Mouse (Mus musculus): ENCODE data around the gene Foxa1. TPM values are rescaled to one million over a fixed set of nuclear protein-coding genes. Genes with fewer than 3 reads are reported as not detected.
A peak's percentile ranks its signal among the peaks of the same experiment; 100 is the strongest.

Gene Foxa1
- polyA plus RNA-seq, 1 experiment from 2014 or later = 2.1 TPM

DNA sequence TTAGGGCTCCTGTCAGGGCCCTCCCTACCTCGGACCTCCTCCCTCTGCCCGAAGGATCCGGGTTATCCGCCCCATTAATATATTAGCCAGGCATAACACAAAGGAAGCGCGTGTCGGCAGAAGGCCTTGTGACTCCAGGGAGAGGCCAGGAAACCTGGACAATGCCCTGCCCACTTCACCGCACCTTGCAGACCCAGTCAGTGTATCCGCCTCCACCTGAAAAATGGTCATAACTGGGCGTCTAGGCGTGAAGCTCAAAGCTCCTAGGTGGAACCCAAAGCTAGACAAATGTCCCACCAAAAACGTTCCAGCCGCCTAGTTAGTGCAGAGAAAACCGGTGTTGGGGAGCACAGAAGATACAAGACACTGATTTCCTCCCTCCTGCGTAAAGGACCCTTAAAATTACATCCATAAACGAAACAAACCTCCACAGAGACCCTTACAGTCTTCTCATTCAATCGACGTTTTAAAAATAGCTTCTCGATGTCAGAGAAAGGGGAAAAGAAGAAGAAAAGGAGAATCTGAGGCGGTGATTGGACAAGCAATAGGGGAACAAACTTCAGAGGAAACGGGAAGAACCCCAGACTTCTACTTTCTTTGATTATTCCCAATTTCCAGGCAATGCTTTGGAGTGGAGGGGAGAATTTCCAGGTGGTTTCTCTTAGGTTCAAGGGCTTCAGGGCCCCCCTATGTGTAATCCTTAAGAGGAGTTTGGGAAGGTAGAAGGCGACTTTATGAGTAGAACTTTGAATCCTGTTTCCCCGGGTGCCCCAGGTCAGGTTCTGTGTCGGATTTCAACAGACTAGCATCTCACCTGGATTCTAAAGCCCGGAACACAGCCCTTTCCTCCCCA is 10.4 kb downstream of the Foxa1 start:
- H3K4me1 ChIP-seq (replicated peaks; ENCODE audit: control insufficient read depth, insufficient read depth, low read length) = peaks cover 3% of the 10 kb centered on the region
- H3K9ac ChIP-seq (ENCODE audit: low read depth, low read length) = no peak overlapping the region

GRCm38 (mm10) chr12:57534879-57535611 is 11.7 kb downstream of the Foxa1 start:
- Histone ChIP-seq H3K9ac (ENCODE audit: low read depth, low read length) (no peak overlapping the region), H3K4me2 (replicated peaks; ENCODE audit: low read depth, low read length) (peak overlapping the region; percentile 47), H3K9me3 (ENCODE audit: control insufficient read depth, low read length) (no peaks in the 10 kb centered on the region), H3K4me1 (replicated peaks; ENCODE audit: control insufficient read depth, insufficient read depth, low read length) (peaks cover 3% of the 10 kb centered on the region), H3K27ac (ENCODE audit: low read depth, low read length) (0 out of 2 replicates have a peak overlapping the region, but pooled peaks have one; percentile 1), H3K27me3 (ENCODE audit: control insufficient read depth, insufficient read depth, low read length) (peaks cover 71% of the 10 kb centered on the region), H3K36me3 (ENCODE audit: control insufficient read depth, insufficient read depth, low read length) (no peaks in the 10 kb centered on the region), H3K4me3 (ENCODE audit: low read depth, low read length) (peak overlapping the region; percentile 16)
- DNase-seq (ENCODE audit: low spot score) = peak; percentile 61
- peak; percentile 63 for ATAC-seq (ENCODE audit: low FRiP score)
- 1% methylated on average over 36 of the region's 39 CpGs for WGBS

More for the DNA sequence above, 10.4 kb downstream of the Foxa1 start:
- no peak for ATAC-seq (ENCODE audit: low FRiP score)
- Histone ChIP-seq H3K4me2 (replicated peaks; ENCODE audit: low read depth, low read length) (no peak overlapping the region), H3K36me3 (ENCODE audit: control insufficient read depth, insufficient read depth, low read length) (no peaks in the 10 kb centered on the region), H3K9me3 (ENCODE audit: control insufficient read depth, low read length) (no peaks in the 10 kb centered on the region), H3K27me3 (ENCODE audit: control insufficient read depth, insufficient read depth, low read length) (peaks cover 78% of the 10 kb centered on the region), H3K27ac (ENCODE audit: low read depth, low read length) (no peak overlapping the region), H3K4me3 (ENCODE audit: low read depth, low read length) (no peak overlapping the region)
- peak; percentile 61 for DNase-seq (ENCODE audit: low spot score)
- WGBS = 2% methylated on average over 25 of the region's 25 CpGs

DNA sequence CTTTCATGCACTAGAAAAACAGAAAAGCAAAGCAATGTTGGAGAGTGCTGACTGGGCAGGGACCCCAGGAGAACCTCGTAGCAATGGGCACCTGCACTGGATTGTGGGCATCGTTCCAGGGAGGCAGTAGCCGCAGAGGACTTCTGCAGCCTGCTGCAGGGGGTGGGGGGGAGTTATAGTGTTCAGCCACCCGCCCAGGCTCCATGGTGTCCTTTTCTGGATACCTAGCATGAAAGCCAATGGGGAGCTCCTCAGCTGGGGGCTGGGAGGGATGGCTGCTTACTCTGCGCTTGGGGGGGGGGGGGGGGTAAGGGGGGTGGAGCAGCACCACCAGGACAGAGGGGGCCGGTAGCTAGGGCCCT is 12.2 kb downstream of the Foxa1 start:
- peak overlapping the region; percentile 47 for H3K4me2 ChIP-seq (replicated peaks; ENCODE audit: low read depth, low read length)
- WGBS = 3% methylated on average over 4 of the region's 6 CpGs
- H3K9ac ChIP-seq (ENCODE audit: low read depth, low read length) = no peak overlapping the region
- peak overlapping the region; percentile 16 for H3K4me3 ChIP-seq (ENCODE audit: low read depth, low read length)
- no peak overlapping the region for H3K27ac ChIP-seq (ENCODE audit: low read depth, low read length)
- no peaks in the 10 kb centered on the region for H3K36me3 ChIP-seq (ENCODE audit: control insufficient read depth, insufficient read depth, low read length)
- H3K27me3 ChIP-seq (ENCODE audit: control insufficient read depth, insufficient read depth, low read length) = peaks cover 66% of the 10 kb centered on the region
- H3K9me3 ChIP-seq (ENCODE audit: control insufficient read depth, low read length) = no peaks in the 10 kb centered on the region
- H3K4me1 ChIP-seq (replicated peaks; ENCODE audit: control insufficient read depth, insufficient read depth, low read length) = peaks cover 3% of the 10 kb centered on the region
- DNase-seq (ENCODE audit: low spot score) (peak; percentile 30), ATAC-seq (ENCODE audit: low FRiP score) (peak; percentile 17)

- H3K27me3 ChIP-seq (ENCODE audit: control insufficient read depth, insufficient read depth, low read length) = peaks cover 42% of the 10 kb centered on the region
- H3K4me3 ChIP-seq (ENCODE audit: low read depth, low read length) = no peak overlapping the region
- 3% methylated on average over 9 of the region's 9 CpGs for WGBS
- H3K9me3 ChIP-seq (ENCODE audit: control insufficient read depth, low read length) = no peaks in the 10 kb centered on the region
- no peak overlapping the region for H3K9ac ChIP-seq (ENCODE audit: low read depth, low read length)
- no peak overlapping the region for H3K27ac ChIP-seq (ENCODE audit: low read depth, low read length)
- H3K36me3 ChIP-seq (ENCODE audit: control insufficient read depth, insufficient read depth, low read length) = no peaks in the 10 kb centered on the region
- H3K4me2 ChIP-seq (replicated peaks; ENCODE audit: low read depth, low read length) = no peak overlapping the region
- peak; percentile 52 for DNase-seq (ENCODE audit: low spot score)
- H3K4me1 ChIP-seq (replicated peaks; ENCODE audit: control insufficient read depth, insufficient read depth, low read length) = peaks cover 3% of the 10 kb centered on the region
- peak; percentile 70 for ATAC-seq (ENCODE audit: low FRiP score)
These were observed 16.2 kb downstream of the Foxa1 start for GRCm38 (mm10) chr12:57530474-57530873.

GRCm38 (mm10) chr12:57528335-57528734 is 18.4 kb downstream of the Foxa1 start:
- Histone ChIP-seq H3K27ac (ENCODE audit: low read depth, low read length) (no peak overlapping the region), H3K4me3 (ENCODE audit: low read depth, low read length) (no peak overlapping the region), H3K36me3 (ENCODE audit: control insufficient read depth, insufficient read depth, low read length) (no peaks in the 10 kb centered on the region), H3K9ac (ENCODE audit: low read depth, low read length) (no peak overlapping the region), H3K4me1 (replicated peaks; ENCODE audit: control insufficient read depth, insufficient read depth, low read length) (no peaks in the 10 kb centered on the region), H3K4me2 (replicated peaks; ENCODE audit: low read depth, low read length) (no peak overlapping the region), H3K27me3 (ENCODE audit: control insufficient read depth, insufficient read depth, low read length) (peaks cover 21% of the 10 kb centered on the region), H3K9me3 (ENCODE audit: control insufficient read depth, low read length) (no peaks in the 10 kb centered on the region)
- WGBS = 81% methylated on average over 4 of the region's 4 CpGs
- no peak for DNase-seq (ENCODE audit: low spot score)
- no peak for ATAC-seq (ENCODE audit: low FRiP score)

DNA sequence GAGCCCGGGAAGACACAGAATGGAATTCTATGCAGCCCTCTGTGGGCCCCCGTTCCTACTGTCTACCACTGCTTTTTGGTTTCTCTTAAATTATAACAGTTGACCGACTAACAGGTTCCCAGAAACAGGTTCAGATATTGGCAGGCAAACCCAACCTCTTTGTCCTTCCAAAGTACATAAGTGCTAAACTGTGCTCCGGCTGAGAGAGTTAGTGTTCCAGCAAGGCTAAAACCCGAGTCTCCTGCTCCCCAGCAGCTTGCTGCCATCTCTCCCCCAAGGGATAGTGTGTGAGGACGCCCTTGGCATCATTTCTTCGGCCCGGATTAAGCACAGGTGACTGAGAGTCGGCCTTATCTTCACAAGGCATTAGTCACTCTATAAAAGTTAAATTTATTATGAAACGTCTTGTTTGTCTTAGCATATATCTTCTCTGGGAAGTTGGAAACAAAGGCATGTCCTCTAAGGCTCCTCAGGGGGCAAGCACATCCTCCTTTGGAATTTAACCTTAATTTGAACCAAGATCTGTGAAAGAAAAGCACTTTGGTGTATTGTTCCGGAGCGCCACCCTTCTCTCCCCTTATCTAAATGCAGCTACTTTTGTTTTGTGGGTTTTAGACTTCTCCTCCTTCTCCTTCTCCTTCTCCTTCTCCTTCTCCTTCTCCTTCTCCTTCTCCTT is 30.9 kb downstream of the Foxa1 start:
- Histone ChIP-seq H3K9me3 (ENCODE audit: control insufficient read depth, low read length) (no peaks in the 10 kb centered on the region), H3K9ac (ENCODE audit: low read depth, low read length) (no peak overlapping the region), H3K27me3 (ENCODE audit: control insufficient read depth, insufficient read depth, low read length) (no peaks in the 10 kb centered on the region), H3K4me1 (replicated peaks; ENCODE audit: control insufficient read depth, insufficient read depth, low read length) (no peaks in the 10 kb centered on the region), H3K4me3 (ENCODE audit: low read depth, low read length) (no peak overlapping the region), H3K4me2 (replicated peaks; ENCODE audit: low read depth, low read length) (no peak overlapping the region), H3K36me3 (ENCODE audit: control insufficient read depth, insufficient read depth, low read length) (no peaks in the 10 kb centered on the region), H3K27ac (ENCODE audit: low read depth, low read length) (no peak overlapping the region)
- ATAC-seq (ENCODE audit: low FRiP score) (no peak), DNase-seq (ENCODE audit: low spot score) (no peak)
- WGBS = 48% methylated on average over 12 of the region's 12 CpGs

GRCm38 (mm10) chr12:57514552-57514951 is 32.2 kb downstream of the Foxa1 start:
- no peak overlapping the region for H3K4me2 ChIP-seq (replicated peaks; ENCODE audit: low read depth, low read length)
- no peak for DNase-seq (ENCODE audit: low spot score)
- H3K4me1 ChIP-seq (replicated peaks; ENCODE audit: control insufficient read depth, insufficient read depth, low read length) = no peaks in the 10 kb centered on the region
- no peaks in the 10 kb centered on the region for H3K9me3 ChIP-seq (ENCODE audit: control insufficient read depth, low read length)
- H3K36me3 ChIP-seq (ENCODE audit: control insufficient read depth, insufficient read depth, low read length) = no peaks in the 10 kb centered on the region
- no peak overlapping the region for H3K9ac ChIP-seq (ENCODE audit: low read depth, low read length)
- H3K4me3 ChIP-seq (ENCODE audit: low read depth, low read length) = no peak overlapping the region
- H3K27me3 ChIP-seq (ENCODE audit: control insufficient read depth, insufficient read depth, low read length) = no peaks in the 10 kb centered on the region
- WGBS = 70% methylated on average over 1 of the region's 1 CpGs
- no peak for ATAC-seq (ENCODE audit: low FRiP score)
- no peak overlapping the region for H3K27ac ChIP-seq (ENCODE audit: low read depth, low read length)

GRCm38 (mm10) chr12:57511560-57511959 is 35.2 kb downstream of the Foxa1 start:
- no peak overlapping the region for H3K4me3 ChIP-seq (ENCODE audit: low read depth, low read length)
- no peak overlapping the region for H3K4me2 ChIP-seq (replicated peaks; ENCODE audit: low read depth, low read length)
- no peak for ATAC-seq (ENCODE audit: low FRiP score)
- H3K9me3 ChIP-seq (ENCODE audit: control insufficient read depth, low read length) = no peaks in the 10 kb centered on the region
- H3K36me3 ChIP-seq (ENCODE audit: control insufficient read depth, insufficient read depth, low read length) = no peaks in the 10 kb centered on the region
- no peak overlapping the region for H3K27ac ChIP-seq (ENCODE audit: low read depth, low read length)
- WGBS = 89% methylated on average over 5 of the region's 5 CpGs
- H3K27me3 ChIP-seq (ENCODE audit: control insufficient read depth, insufficient read depth, low read length) = no peaks in the 10 kb centered on the region
- no peaks in the 10 kb centered on the region for H3K4me1 ChIP-seq (replicated peaks; ENCODE audit: control insufficient read depth, insufficient read depth, low read length)
- H3K9ac ChIP-seq (ENCODE audit: low read depth, low read length) = no peak overlapping the region
- DNase-seq (ENCODE audit: low spot score) = no peak

Data from hindbrain, embryonic 11.5 days (tissue).